In genomic region chr12:109512151-109512907, GRCm38 (mm10) we compare ENCODE assay signal across 12 mouse cellular contexts. TPM values are rescaled to one million over a fixed set of nuclear protein-coding genes. Genes with fewer than 3 reads are reported as not detected.
DNase-seq lines count a peak whose midpoint lies in the region; ATAC-seq and TF ChIP-seq lines count a peak whose summit lies in the region.
"Had no signal": no experiment of that assay in that cellular context is flagged by ENCODE, and none has a peak within 500 bp of the region (broad histone marks: within the 10 kb centered on the region; RNA-seq: fewer than 3 reads in every experiment).

No protein-coding gene starts in this region.

- no peaks in the 10 kb centered on the region for H3K27me3 ChIP-seq in kidney, embryonic 16.5 days (ENCODE audit: insufficient read depth, low read length)
- H3K27me3 ChIP-seq in liver, embryonic 14.5 days (ENCODE audit: control insufficient read depth, insufficient read depth, low read length) = no peaks in the 10 kb centered on the region
- H3K27me3 ChIP-seq: hindbrain, embryonic 15.5 days; midbrain, embryonic 15.5 days had no signal

- H3K4me3 ChIP-seq in kidney, embryonic 16.5 days (ENCODE audit: low read length) = no peak overlapping the region
- H3K4me3 ChIP-seq in liver, embryonic 14.5 days (ENCODE audit: insufficient read depth in 1 of 2, low read depth in 2 of 2, low read length in 2 of 2) = no peak overlapping the region
- H3K4me3 ChIP-seq in gastrocnemius, adult 2 months = no peak overlapping the region
- H3K4me3 ChIP-seq: forebrain, embryonic 15.5 days; hindbrain, embryonic 15.5 days; limb, embryonic 12.5 days; midbrain, embryonic 15.5 days had no signal

- H3K4me1 ChIP-seq in kidney, embryonic 16.5 days (ENCODE audit: insufficient read depth, low read length) = peaks cover 35% of the 10 kb centered on the region
- peaks cover 0 to 40% of the 10 kb centered on the region in 2 experiments; a peak in 2 of 4 replicates for H3K4me1 ChIP-seq in liver, embryonic 14.5 days (replicated peaks; ENCODE audit: control insufficient read depth in 2 of 2, insufficient read depth in 2 of 2, low read length in 1 of 2)

- intact Hi-C loops in gastrocnemius, adult 2 months (cut with DNase I) = no loop called here

- no peak for TF ChIP-seq CTCF in liver, embryonic 14.5 days (IDR thresholded peaks at IDR 0.05; ENCODE audit: low read depth)
- TF ChIP-seq CTCF in gastrocnemius, adult 2 months (IDR thresholded peaks at IDR 0.05) = no peak

- no peak for DNase-seq in kidney, postnatal 25 days
- peak; percentile 59 for DNase-seq in embryo, embryonic 11 days
- DNase-seq in liver, embryonic 14.5 days (ENCODE audit: low read depth in 3 of 3, low spot score in 3 of 3) = peak in 1 of 3 experiments; percentile 42
- DNase-seq in frontal cortex, postnatal 14 days (ENCODE audit: low spot score in 2 of 2) = no peak
- no peak for DNase-seq in heart, postnatal 4 days
- DNase-seq in gastrocnemius, adult 2 months = no peak

- H3K36me3 ChIP-seq in kidney, embryonic 16.5 days (ENCODE audit: insufficient read depth, low read length) = no peaks in the 10 kb centered on the region
- H3K36me3 ChIP-seq in liver, embryonic 14.5 days (replicated peaks; ENCODE audit: control insufficient read depth, insufficient read depth, low read depth) = no peaks in the 10 kb centered on the region
- H3K36me3 ChIP-seq: forebrain, embryonic 15.5 days; hindbrain, embryonic 15.5 days; limb, embryonic 12.5 days; midbrain, embryonic 15.5 days had no signal

- H3K9me3 ChIP-seq in kidney, embryonic 16.5 days (ENCODE audit: low read length) = no peaks in the 10 kb centered on the region
- no peaks in the 10 kb centered on the region for H3K9me3 ChIP-seq in liver, embryonic 14.5 days (ENCODE audit: control insufficient read depth, low read length)
- H3K9me3 ChIP-seq: forebrain, embryonic 15.5 days; hindbrain, embryonic 15.5 days; limb, embryonic 12.5 days; midbrain, embryonic 15.5 days had no signal

- WGBS in kidney, embryonic 16.5 days = 16% methylated on average over 13 of the region's 13 CpGs
- 10% methylated on average over 13 of the region's 13 CpGs for WGBS in liver, embryonic 14.5 days (ENCODE audit: insufficient replicate concordance)

- no peak for TF ChIP-seq EP300 in liver, embryonic 14.5 days (IDR thresholded peaks at IDR 0.05; ENCODE audit: low read depth)

- H3K27ac ChIP-seq in kidney, embryonic 16.5 days (ENCODE audit: low read length) = peak overlapping the region; percentile 15; the same call in 1 of the 2 replicates
- H3K27ac ChIP-seq in liver, embryonic 14.5 days = no peak overlapping the region
- no peak overlapping the region for H3K27ac ChIP-seq in gastrocnemius, adult 2 months
- H3K27ac ChIP-seq: forebrain, embryonic 15.5 days; hindbrain, embryonic 15.5 days; midbrain, embryonic 15.5 days had no signal

- H3K4me2 ChIP-seq in kidney, embryonic 16.5 days (replicated peaks; ENCODE audit: low read depth, low read length) = no peak overlapping the region
- no peak overlapping the region for H3K4me2 ChIP-seq in liver, embryonic 14.5 days (ENCODE audit: low read depth)
- H3K4me2 ChIP-seq: forebrain, embryonic 15.5 days; hindbrain, embryonic 15.5 days; limb, embryonic 12.5 days; midbrain, embryonic 15.5 days had no signal

- H3K9ac ChIP-seq in kidney, embryonic 16.5 days (replicated peaks; ENCODE audit: low read length) = no peak overlapping the region
- H3K9ac ChIP-seq in liver, embryonic 14.5 days (replicated peaks) = no peak overlapping the region
- H3K9ac ChIP-seq: forebrain, embryonic 15.5 days; hindbrain, embryonic 15.5 days; limb, embryonic 12.5 days; midbrain, embryonic 15.5 days had no signal

- no peak for ATAC-seq in kidney, embryonic 16.5 days (ENCODE audit: low FRiP score, low TSS enrichment)
- peak; percentile 31 for ATAC-seq in granulocyte monocyte progenitor cell, adult 5-6 weeks (replicated peaks; ENCODE audit: poor library complexity, severe bottlenecking)
- ATAC-seq in liver, embryonic 14.5 days (ENCODE audit: insufficient read depth) = peak; percentile 72
- ATAC-seq: forebrain, embryonic 15.5 days; midbrain, embryonic 15.5 days had no signal

RNA-seq across cellular contexts. Expression of gene Dlk1, which starts 59.7 kb away (rescaled TPM):
- 91.9 and 111 TPM in 2 replicates for polyA plus RNA-seq in kidney, embryonic 16.5 days (2015; fragmentation: Nextera tagmentation; extraction: Ambion mirVana)
- total RNA-seq in granulocyte monocyte progenitor cell, adult 5-6 weeks (2014; fragmentation: Nextera tagmentation) = not detected in 2 replicates
- total RNA-seq in granulocyte monocyte progenitor cell, adult 5-6 weeks (2017) = not detected in 2 replicates
- 969 and 1,200 TPM in 2 replicates for polyA plus RNA-seq in liver, embryonic 14.5 days (2012; rRNA removed)
- polyA plus RNA-seq in liver, embryonic 14.5 days (2014; fragmentation: Nextera tagmentation; extraction: Ambion mirVana) = 327 and 387 TPM in 2 replicates
- 10 to 100 TPM; 66.1 to 72.8 TPM for total RNA-seq in heart, postnatal 4 days (2021)
- 1 to 10 TPM in 1 of 2 experiments, under 1 TPM in 1; 0.45 to 1.7 TPM for total RNA-seq in gastrocnemius, adult 2 months (2021)

Comparison
In these comparisons a context has a peak if more than half of its experiments do, and no peak if none do; other contexts are left out.
1. RNA of gene Dlk1, which starts 59.7 kb away (total RNA-seq): 66.1 to 72.8 TPM in heart, postnatal 4 days; 0.45 to 1.7 TPM in gastrocnemius, adult 2 months and not detected in granulocyte monocyte progenitor cell, adult 5-6 weeks; every median in the first group is over 10 times any median in the second.